Mouse (Mus musculus): ENCODE data around the gene Pxk. TPM values are rescaled to one million over a fixed set of nuclear protein-coding genes. Genes with fewer than 3 reads are reported as not detected.

Gene Pxk
- total RNA-seq (2021), result 10 to 100 TPM; 32.3 to 40.9 TPM
- long read RNA-seq, experiment 1, transcript Pxk-201 (18 exons, 2,812 nt), result minor isoform, 11 of 41 reads
- long read RNA-seq, experiment 1, transcript Pxk-205 (18 exons, 2,765 nt), result major isoform, 12 of 41 reads
- long read RNA-seq, experiment 1, partial matches to known transcripts, result 7 of 41 reads
- long read RNA-seq, experiment 1, other reads (novel, unspliced or antisense), result 10 of 41 reads
- long read RNA-seq, experiment 2, transcript Pxk-201 (18 exons, 2,812 nt), result minor isoform, 21 of 54 reads
- long read RNA-seq, experiment 2, transcript Pxk-205 (18 exons, 2,765 nt), result major isoform, 22 of 54 reads
- long read RNA-seq, experiment 2, partial matches to known transcripts, result 0 of 54 reads
- long read RNA-seq, experiment 2, other reads (novel, unspliced or antisense), result 11 of 54 reads

GRCm38 (mm10) chr14:8097978-8098686 is at the start of gene Pxk:
TSS of gene Pxk (plus strand) at chr14:8098211.
- peak; percentile 97 for DNase-seq

- no peak for DNase-seq
These were observed 48.7 kb upstream of the Pxk start for GRCm38 (mm10) chr14:8049334-8049733.

GRCm38 (mm10) chr14:8051869-8052268 is 46.1 kb upstream of the Pxk start:
- DNase-seq, result no peak

GRCm38 (mm10) chr14:8052661-8053060 is 45.4 kb upstream of the Pxk start:
- no peak for DNase-seq

GRCm38 (mm10) chr14:8054310-8055102 is 43.5 kb upstream of the Pxk start:
- no peak for DNase-seq

- DNase-seq, result no peak
These were observed 41.9 kb upstream of the Pxk start for GRCm38 (mm10) chr14:8056076-8056475.

- no peak for DNase-seq
These were observed 38.1 kb upstream of the Pxk start for GRCm38 (mm10) chr14:8059938-8060337.

GRCm38 (mm10) chr14:8062076-8062475 is 35.9 kb upstream of the Pxk start:
- DNase-seq, result no peak

GRCm38 (mm10) chr14:8062537-8063301 is 35.3 kb upstream of the Pxk start:
- no peak for DNase-seq

- peak; percentile 41 for DNase-seq
These were observed 33.9 kb upstream of the Pxk start for GRCm38 (mm10) chr14:8063835-8064785.

- peak; percentile 98 for DNase-seq
These were observed 17.8 kb upstream of the Pxk start, which contains the start of gene Rpp14 for GRCm38 (mm10) chr14:8080165-8080679. TSS of gene Rpp14 (plus strand) at chr14:8080367.

GRCm38 (mm10) chr14:8080718-8081117 is 17.3 kb upstream of the Pxk start:
- peak; percentile 48 for DNase-seq

GRCm38 (mm10) chr14:8082949-8083348 is 15.1 kb upstream of the Pxk start:
- no peak for DNase-seq

- DNase-seq, result no peak
These were observed 9.0 kb upstream of the Pxk start for GRCm38 (mm10) chr14:8089016-8089415.

GRCm38 (mm10) chr14:8092573-8092972 is 5.4 kb upstream of the Pxk start:
- DNase-seq, result no peak

- DNase-seq, result peak; percentile 62
These were observed 4.6 kb upstream of the Pxk start for GRCm38 (mm10) chr14:8093427-8093826.

GRCm38 (mm10) chr14:8094931-8095561 is 3.0 kb upstream of the Pxk start:
- DNase-seq, result no peak

GRCm38 (mm10) chr14:8095562-8095950 is 2.5 kb upstream of the Pxk start:
- DNase-seq, result peak; percentile 49

- DNase-seq, result no peak
These were observed 630 bp downstream of the Pxk start for GRCm38 (mm10) chr14:8098687-8098995.

GRCm38 (mm10) chr14:8099561-8100021 is 1.6 kb downstream of the Pxk start:
- DNase-seq, result peak; percentile 37
